In genomic region chr7:30394379-30394778, GRCm38 (mm10) we compare ENCODE assay signal across 9 mouse cellular contexts. TPM values are rescaled to one million over a fixed set of nuclear protein-coding genes. Genes with fewer than 3 reads are reported as not detected.
DNase-seq lines count a peak whose midpoint lies in the region; ATAC-seq and TF ChIP-seq lines count a peak whose summit lies in the region.
"Had no signal": no experiment of that assay in that cellular context is flagged by ENCODE, and none has a peak within 500 bp of the region (broad histone marks: within the 10 kb centered on the region; RNA-seq: fewer than 3 reads in every experiment).

No protein-coding gene starts in this region.

- no peak overlapping the region for H3K4me2 ChIP-seq in forebrain, embryonic 11.5 days (ENCODE audit: low read depth, low read length, severe bottlenecking)
- H3K4me2 ChIP-seq in forebrain, embryonic 14.5 days (ENCODE audit: low read length): no peak overlapping the region
- H3K4me2 ChIP-seq in CH12.LX (ENCODE audit: insufficient read depth, low read depth, poor library complexity, severe bottlenecking): peak overlapping the region; percentile 67

- H3K79me2 ChIP-seq in CH12.LX (replicated peaks; ENCODE audit: control insufficient read depth, extremely low read depth, insufficient read depth, poor library complexity, severe bottlenecking): no peaks in the 10 kb centered on the region

- dilution Hi-C loops in CH12.LX (cut with MboI; ENCODE audit: extremely low pct_ligation_motif_present, extremely low pct_unique_long_range_greater_than_20kb, low sequenced_read_pairs): no loop called here

- H3K4me1 ChIP-seq in forebrain, embryonic 11.5 days (replicated peaks; ENCODE audit: control insufficient read depth, insufficient read depth, low read length): no peaks in the 10 kb centered on the region
- H3K4me1 ChIP-seq in forebrain, embryonic 14.5 days (ENCODE audit: control insufficient read depth, insufficient read depth, low read length): no peaks in the 10 kb centered on the region
- peaks cover 3 to 21% of the 10 kb centered on the region in 2 experiments; a peak in 3 of 4 replicates for H3K4me1 ChIP-seq in CH12.LX (ENCODE audit: control insufficient read depth in 1 of 2, insufficient read depth in 2 of 2)

- H3K27me3 ChIP-seq in forebrain, embryonic 11.5 days (ENCODE audit: control insufficient read depth, insufficient read depth, low read length): no peaks in the 10 kb centered on the region
- H3K27me3 ChIP-seq in forebrain, embryonic 14.5 days (replicated peaks; ENCODE audit: control insufficient read depth, insufficient read depth, low read length): no peaks in the 10 kb centered on the region
- no peaks in the 10 kb centered on the region for H3K27me3 ChIP-seq in CH12.LX (replicated peaks)

- DNase-seq in forebrain, embryonic 11.5 days (ENCODE audit: low spot score): peak; percentile 44
- DNase-seq in forebrain, embryonic 14.5 days (ENCODE audit: low spot score): no peak
- peak; percentile 78 for DNase-seq in CH12.LX (ENCODE audit: extremely low read depth)
- DNase-seq in heart, adult 18-20 months: peak; percentile 34 to 75
- peak; percentile 41 to 45 for DNase-seq in kidney, postnatal 36 days
- DNase-seq in monocyte, adult 2 months (ENCODE audit: low read depth in 1 of 2, low spot score in 2 of 2): peak; percentile 54 to 59
- DNase-seq in ovary, postnatal 10 days (ENCODE audit: low spot score): no peak
- DNase-seq in urinary bladder, postnatal 36 days (ENCODE audit: low spot score in 2 of 2): no peak

- H3K27ac ChIP-seq in forebrain, embryonic 11.5 days (ENCODE audit: low read depth, low read length): no peak overlapping the region
- H3K27ac ChIP-seq in forebrain, embryonic 14.5 days (ENCODE audit: low read depth, low read length): no peak overlapping the region
- H3K27ac ChIP-seq in CH12.LX (ENCODE audit: insufficient read depth, low read depth): peak overlapping the region; percentile 28

- no peaks in the 10 kb centered on the region for H3K36me3 ChIP-seq in forebrain, embryonic 11.5 days (ENCODE audit: control insufficient read depth, insufficient read depth, low read length)
- no peaks in the 10 kb centered on the region for H3K36me3 ChIP-seq in forebrain, embryonic 14.5 days (ENCODE audit: control insufficient read depth, insufficient read depth, low read length)
- H3K36me3 ChIP-seq in CH12.LX (replicated peaks in 1 of 2; ENCODE audit: control insufficient read depth in 1 of 2, insufficient read depth in 1 of 2, low read length in 1 of 2): peaks cover 0 to 7% of the 10 kb centered on the region in 2 experiments

- no peak overlapping the region for H3K9ac ChIP-seq in forebrain, embryonic 11.5 days (ENCODE audit: low read length)
- H3K9ac ChIP-seq in forebrain, embryonic 14.5 days (ENCODE audit: low read length): no peak overlapping the region
- peak overlapping the region; percentile 45 for H3K9ac ChIP-seq in CH12.LX (ENCODE audit: insufficient read depth, low read depth)

- 82% methylated on average over 11 of the region's 11 CpGs for WGBS in forebrain, embryonic 11.5 days
- WGBS in forebrain, embryonic 14.5 days: 72% methylated on average over 10 of the region's 11 CpGs

- TF ChIP-seq EP300 in CH12.LX (IDR thresholded peaks at IDR 0.05; ENCODE audit: low read length): peak; percentile 63

- H3K9me3 ChIP-seq in forebrain, embryonic 11.5 days (ENCODE audit: control insufficient read depth, low read length): no peaks in the 10 kb centered on the region
- no peaks in the 10 kb centered on the region for H3K9me3 ChIP-seq in forebrain, embryonic 14.5 days (replicated peaks; ENCODE audit: control insufficient read depth, low read length)
- H3K9me3 ChIP-seq in CH12.LX (replicated peaks; ENCODE audit: low read length): no peaks in the 10 kb centered on the region

- in situ Hi-C loops in CH12.LX (cut with MboI; ENCODE audit: low pct_ligation_motif_present, low pct_unique_long_range_greater_than_20kb, low sequenced_read_pairs): loop anchor here (5.0 kb wide), 1 partner anchor 33 kb away; no protein-coding TSS in a partner anchor

- TF ChIP-seq RAD21 in CH12.LX (IDR thresholded peaks at IDR 0.05; ENCODE audit: low read depth, low read length): no peak

- no peak for ATAC-seq in forebrain, embryonic 11.5 days (replicated peaks; ENCODE audit: low FRiP score)
- ATAC-seq in forebrain, embryonic 14.5 days: no peak

- H3K4me3 ChIP-seq in forebrain, embryonic 11.5 days (ENCODE audit: low read depth, low read length): no peak overlapping the region
- no peak overlapping the region for H3K4me3 ChIP-seq in forebrain, embryonic 14.5 days (ENCODE audit: low read depth, low read length)
- H3K4me3 ChIP-seq in CH12.LX (replicated peaks in 1 of 3; ENCODE audit: low read depth in 2 of 3, low read length in 2 of 3, poor library complexity in 1 of 3): peak overlapping the region; percentile 7 to 47 (median 37)

- TF ChIP-seq CTCF in CH12.LX (conservative IDR thresholded peaks at IDR 0.05 in 1 of 2, IDR thresholded peaks at IDR 0.05 in 1 of 2; ENCODE audit: low read depth in 2 of 2, low read length in 2 of 2): no peak

- peak; percentile 59 for TF ChIP-seq POLR2A in CH12.LX (IDR thresholded peaks at IDR 0.05; ENCODE audit: low read depth, low read length)

TF ChIP-seq in CH12.LX, 34 proteins besides CTCF, POLR2A, EP300 and RAD21:
- TF ChIP-seq NELFE (IDR thresholded peaks at IDR 0.05; ENCODE audit: low read depth, low read length) (0 out of 2 replicates have a peak, but pooled peaks have one; percentile 15), E2F4 (IDR thresholded peaks at IDR 0.05; ENCODE audit: insufficient replicate concordance, low read depth, low read length) (no peak), TCF12 (IDR thresholded peaks at IDR 0.05; ENCODE audit: low read depth, low read length) (peak; percentile 56; the same call in 1 of the 2 replicates), IRF4 (IDR thresholded peaks at IDR 0.05; ENCODE audit: low read depth, low read length) (peak; percentile 68; the same call in 1 of the 2 replicates), GABPA (IDR thresholded peaks at IDR 0.05; ENCODE audit: insufficient replicate concordance, low read depth, low read length) (no peak), ZC3H11A (IDR thresholded peaks at IDR 0.05; ENCODE audit: low read depth, low read length) (no peak), TBP (conservative IDR thresholded peaks at IDR 0.05; ENCODE audit: low read depth, low read length) (0 out of 2 replicates have a peak, but pooled peaks have one; percentile 54), NRF1 (IDR thresholded peaks at IDR 0.05; ENCODE audit: low read depth, low read length) (peak; percentile 71), MAZ (IDR thresholded peaks at IDR 0.05; ENCODE audit: low read depth, low read length) (no peak), MXI1 (IDR thresholded peaks at IDR 0.05; ENCODE audit: low read depth, low read length) (peak; percentile 29; the same call in 1 of the 2 replicates), HCFC1 (IDR thresholded peaks at IDR 0.05; ENCODE audit: low read depth, low read length) (peak; percentile 46; the same call in 1 of the 2 replicates), ELF1 (IDR thresholded peaks at IDR 0.05; ENCODE audit: low read depth, low read length) (peak; percentile 79)

RNA-seq across cellular contexts. Expression of gene Tyrobp, which starts 19.2 kb away (rescaled TPM):
- polyA plus RNA-seq in forebrain, embryonic 11.5 days (2014; fragmentation: Nextera tagmentation; extraction: Ambion mirVana): 9.6 and 15.2 TPM in 2 replicates
- 31.1 and 31.3 TPM in 2 replicates for polyA plus RNA-seq in forebrain, embryonic 14.5 days (2014; fragmentation: Nextera tagmentation; extraction: Ambion mirVana)
- 4.2 and 5.0 TPM in 2 replicates for total RNA-seq in CH12.LX (2012; rRNA removed)
- total RNA-seq in CH12.LX (2014; rRNA removed): 9.4 and 13.0 TPM in 2 replicates
- 14.3 and 18.9 TPM in 2 replicates for polyA plus RNA-seq in CH12.LX (2012; ENCODE audit: insufficient read length, low read depth)
- 10 to 100 TPM; 18.9 to 22.2 TPM for total RNA-seq in heart, adult 18-20 months (2021)

RNA-seq across cellular contexts. Expression of gene Hcst, which starts 25.3 kb away (rescaled TPM):
- polyA plus RNA-seq in forebrain, embryonic 11.5 days (2014; fragmentation: Nextera tagmentation; extraction: Ambion mirVana): 1.0 TPM in 1 of 2 replicates, not detected in the other
- polyA plus RNA-seq in forebrain, embryonic 14.5 days (2014; fragmentation: Nextera tagmentation; extraction: Ambion mirVana): 0.61 TPM in 1 of 2 replicates, not detected in the other
- 8.0 and 11.9 TPM in 2 replicates for total RNA-seq in CH12.LX (2012; rRNA removed)
- 6.3 and 11.8 TPM in 2 replicates for total RNA-seq in CH12.LX (2014; rRNA removed)
- polyA plus RNA-seq in CH12.LX (2012; ENCODE audit: insufficient read length, low read depth): 11.8 and 11.9 TPM in 2 replicates
- total RNA-seq in heart, adult 18-20 months (2021): 1 to 10 TPM in 1 of 2 experiments, under 1 TPM in 1; 0.69 to 3.3 TPM
- total RNA-seq: heart, postnatal 36 days had no signal

RNA-seq across cellular contexts. Expression of gene Nfkbid, which starts 27.2 kb away (rescaled TPM):
- 1.3 and 1.6 TPM in 2 replicates for polyA plus RNA-seq in forebrain, embryonic 11.5 days (2014; fragmentation: Nextera tagmentation; extraction: Ambion mirVana)
- 1.2 and 1.4 TPM in 2 replicates for polyA plus RNA-seq in forebrain, embryonic 14.5 days (2014; fragmentation: Nextera tagmentation; extraction: Ambion mirVana)
- total RNA-seq in CH12.LX (2012; rRNA removed) (133 and 161 TPM in 2 replicates), CH12.LX (2014; rRNA removed) (131 and 144 TPM in 2 replicates)
- 175 and 197 TPM in 2 replicates for polyA plus RNA-seq in CH12.LX (2012; ENCODE audit: insufficient read length, low read depth)
- under 1 TPM; 0.35 to 0.87 TPM for total RNA-seq in heart, adult 18-20 months (2021)

RNA-seq across cellular contexts. Expression of gene Lrfn3, which starts 31.8 kb away (rescaled TPM):
- 7.2 TPM in 2 replicates for polyA plus RNA-seq in forebrain, embryonic 11.5 days (2014; fragmentation: Nextera tagmentation; extraction: Ambion mirVana)
- 8.8 and 10.3 TPM in 2 replicates for polyA plus RNA-seq in forebrain, embryonic 14.5 days (2014; fragmentation: Nextera tagmentation; extraction: Ambion mirVana)
- total RNA-seq in CH12.LX (2012; rRNA removed): 0.04 and 0.08 TPM in 2 replicates
- total RNA-seq in CH12.LX (2014; rRNA removed): not detected in 2 replicates
- polyA plus RNA-seq in CH12.LX (2012; ENCODE audit: insufficient read length, low read depth): not detected in 2 replicates
- 1 to 10 TPM; 1.4 to 1.8 TPM for total RNA-seq in heart, adult 18-20 months (2021)

RNA-seq across cellular contexts. Expression of gene Aplp1, which starts 51.0 kb away (rescaled TPM):
- 99.2 and 108 TPM in 2 replicates for polyA plus RNA-seq in forebrain, embryonic 11.5 days (2014; fragmentation: Nextera tagmentation; extraction: Ambion mirVana)
- 467 and 579 TPM in 2 replicates for polyA plus RNA-seq in forebrain, embryonic 14.5 days (2014; fragmentation: Nextera tagmentation; extraction: Ambion mirVana)
- 0.34 and 0.93 TPM in 2 replicates for total RNA-seq in CH12.LX (2012; rRNA removed)
- total RNA-seq in CH12.LX (2014; rRNA removed): not detected in 2 replicates
- polyA plus RNA-seq in CH12.LX (2012; ENCODE audit: insufficient read length, low read depth): 0.10 TPM in 1 of 2 replicates, not detected in the other
- total RNA-seq in heart, adult 18-20 months (2021): 1 to 10 TPM; 2.8 to 3.4 TPM

Comparison
In these comparisons a context has a peak if more than half of its experiments do, and no peak if none do; other contexts are left out.
1. DNase-seq: peak in forebrain, embryonic 11.5 days (single experiment), CH12.LX (single experiment), heart, adult 18-20 months (2 of 2), kidney, postnatal 36 days (2 of 2) and monocyte, adult 2 months (2 of 2); none in forebrain, embryonic 14.5 days (single experiment), ovary, postnatal 10 days (single experiment) and urinary bladder, postnatal 36 days (0 of 2).
2. H3K4me3 ChIP-seq: peak in CH12.LX (3 of 3); none in forebrain, embryonic 11.5 days (single experiment) and forebrain, embryonic 14.5 days (single experiment).
3. RNA of gene Nfkbid, which starts 27.2 kb away (polyA plus RNA-seq): 175 to 197 TPM in CH12.LX; 1.3 to 1.6 TPM in forebrain, embryonic 11.5 days and 1.2 to 1.4 TPM in forebrain, embryonic 14.5 days; every median in the first group is over 10 times any median in the second.